Mouse (Mus musculus): ENCODE data around the gene Gpr146.

DNA sequence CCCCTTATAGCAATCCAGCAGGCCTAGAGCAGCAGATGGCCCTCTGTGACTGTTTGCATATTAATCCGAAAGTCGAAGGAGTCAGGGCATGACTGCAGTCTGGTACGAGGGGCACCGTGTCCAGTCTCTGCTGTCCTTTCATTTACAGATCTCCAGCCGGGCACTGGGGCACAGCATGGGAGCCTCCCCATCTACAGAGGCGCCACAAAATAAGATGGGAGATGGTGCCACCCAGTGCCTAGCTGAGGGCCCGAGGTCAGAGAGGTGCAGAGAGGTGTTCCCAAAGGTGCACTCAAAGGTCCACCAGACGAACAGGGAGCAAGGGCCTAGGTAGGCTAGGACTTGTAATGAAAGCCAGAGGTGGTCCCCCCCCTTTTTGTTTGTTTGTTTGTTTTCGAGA lies 5.7 kb downstream of the Gpr146 start:
- no peak for TF ChIP-seq POLR2A (IDR thresholded peaks at IDR 0.05; ENCODE audit: insufficient read length, low read depth)
- TF ChIP-seq USF1 (IDR thresholded peaks at IDR 0.05; ENCODE audit: low read depth), result no peak
- no peak for TF ChIP-seq SRF (IDR thresholded peaks at IDR 0.05; ENCODE audit: control insufficient read depth, insufficient read length, low read depth)
- no peak for TF ChIP-seq MYOD1 (IDR thresholded peaks at IDR 0.05; ENCODE audit: control insufficient read depth in 1 of 3, insufficient read length in 2 of 3, low read depth in 2 of 3)
- TF ChIP-seq MYOG (IDR thresholded peaks at IDR 0.05; ENCODE audit: control insufficient read depth in 1 of 3, insufficient read depth in 1 of 3, insufficient read length in 2 of 3, low read depth in 2 of 3), result no peak
- no peak for TF ChIP-seq MAX (IDR thresholded peaks at IDR 0.05; ENCODE audit: low read depth)
- TF ChIP-seq TCF12 (IDR thresholded peaks at IDR 0.05; ENCODE audit: insufficient read depth, poor library complexity, severe bottlenecking), result no peak
- no peak for TF ChIP-seq REST (IDR thresholded peaks at IDR 0.05; ENCODE audit: insufficient read depth, insufficient read length)
- no peak for TF ChIP-seq E2F4 (IDR thresholded peaks at IDR 0.05; ENCODE audit: insufficient read depth)
- TF ChIP-seq POLR2AphosphoS2 (IDR thresholded peaks at IDR 0.05; ENCODE audit: insufficient read length, low read depth), result peak; percentile 6
